Mouse (Mus musculus) brain, embryonic 14.5 days (tissue): ENCODE results near the gene Sgms2.

Experiments
- CTCF ChIP-seq: fragments of 200-500 bp; IDR thresholded peaks from 2 replicates; pipeline ENCODE4 v1.5.1; 2012; ENCODE audit warnings: inconsistent platforms, mild to moderate bottlenecking, moderate library complexity, borderline replicate concordance; ENCODE audit not compliant: insufficient read depth, insufficient read length; ENCODE audit errors: extremely low read depth
- POLR2A ChIP-seq: fragments of 200-500 bp; IDR thresholded peaks from 2 replicates; pipeline ENCODE4 v1.6.1; 2012; ENCODE audit warnings: mild to moderate bottlenecking, inconsistent platforms, borderline replicate concordance; ENCODE audit not compliant: poor library complexity, insufficient read depth, insufficient read length, severe bottlenecking; ENCODE audit errors: extremely low read depth

DNA sequence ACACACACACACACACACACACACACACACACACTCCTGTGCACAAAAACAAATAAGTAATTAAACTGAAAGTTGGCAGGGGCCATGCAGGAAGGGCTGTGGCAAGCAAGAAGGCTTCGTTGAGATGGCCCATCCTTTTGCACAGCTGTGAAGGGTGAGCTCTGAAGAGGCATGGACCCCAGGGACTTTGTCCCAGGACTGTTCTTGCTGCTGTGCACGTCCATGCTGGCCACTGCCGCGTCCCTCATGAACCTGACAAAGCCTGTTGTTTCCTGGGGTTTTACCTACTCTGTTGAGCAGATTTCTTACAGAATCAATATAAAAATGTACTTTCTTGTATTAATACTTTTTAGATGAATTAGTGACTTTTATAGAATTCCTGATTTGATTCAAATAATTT, 199.3 kb downstream of the Sgms2 start:
- TF ChIP-seq CTCF, result no peak
- TF ChIP-seq POLR2A, result no peak
